Mouse (Mus musculus) kidney, adult 10 weeks (tissue): ENCODE results near the gene Dnajc7. TPM values are rescaled to one million over a fixed set of nuclear protein-coding genes. Genes with fewer than 3 reads are reported as not detected.

Source experiments
- polyA plus RNA-seq: library from polyadenylated mRNA; stranded (reverse); fragments of 350-450 nt; fragmentation: Illumina TruSeq; extraction: RNeasy Lipid Tissue Mini Kit (QIAGEN cat#74804); gene quantifications from one replicate; pipeline ENCODE4 v1.2.3, GENCODE M21; 2014; ENCODE audit warnings: low read depth, low replicate concordance

Gene Dnajc7
- polyA plus RNA-seq, result 114 TPM

GRCm38 (mm10) chr11:100619982-100620381 lies at the start of gene Dnajc7:
TSS of gene Dnajc7 (minus strand) at chr11:100620168.

GRCm38 (mm10) chr11:100618761-100619484 lies 1.0 kb downstream of the Dnajc7 start, which contains the start of gene Nkiras2:
TSS of gene Nkiras2 (plus strand) at chr11:100619244.

DNA sequence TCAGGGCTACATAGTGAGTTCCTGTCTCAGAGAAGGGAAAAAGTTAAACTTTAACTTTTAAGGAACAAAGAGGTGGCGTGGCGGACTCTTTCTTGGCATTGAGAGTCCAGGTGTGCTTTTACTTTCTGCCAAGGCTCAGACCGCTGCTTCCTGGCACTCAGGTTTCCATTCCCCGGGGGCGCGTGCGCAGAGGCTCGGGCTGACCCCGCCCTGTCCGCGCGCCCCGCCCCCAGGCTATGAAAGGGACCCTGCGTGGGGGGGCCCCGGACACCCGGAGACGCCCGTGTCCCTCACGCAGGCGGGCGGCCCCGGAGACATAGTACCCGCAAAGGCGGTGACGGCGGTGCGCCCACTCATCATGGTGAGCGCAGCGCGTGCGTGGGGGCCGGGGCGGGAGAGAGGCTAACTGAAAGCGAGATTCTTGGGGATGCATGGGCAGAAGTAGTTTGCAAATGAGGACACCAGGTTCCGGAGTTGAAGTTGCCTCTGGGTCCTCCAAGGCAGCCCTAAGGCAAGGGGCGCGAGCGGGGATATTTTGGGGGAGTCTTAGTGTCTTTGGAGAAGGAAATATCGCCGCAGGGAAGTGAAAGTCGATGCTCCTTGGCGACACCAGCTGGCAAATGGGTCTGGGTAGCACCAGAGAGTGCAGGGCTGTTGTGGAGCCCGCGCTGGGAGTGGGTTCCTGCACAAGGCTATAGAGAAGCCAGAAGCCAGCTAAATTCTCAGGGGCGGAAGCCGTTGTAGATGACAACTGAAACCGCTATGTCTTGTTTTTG lies 45.1 kb downstream of the Dnajc7 start, which contains the start of gene Cnp:
Cnp (plus strand) TSS at position 197 of the 776 bp plus-strand sequence.

GRCm38 (mm10) chr11:100544832-100545745 lies 74.9 kb downstream of the Dnajc7 start, which contains the start of gene Ttc25:
TSS of gene Ttc25 (plus strand) at chr11:100545607.

Other genes with a start within 250 kb of the Dnajc7 start
- gene Jup, start 222.4 kb downstream of the Dnajc7 start, polyA plus RNA-seq, result 2.7 TPM
- 4.2 TPM for gene P3h4, start 205.3 kb downstream of the Dnajc7 start, polyA plus RNA-seq
- gene Fkbp10, start 204.5 kb downstream of the Dnajc7 start, polyA plus RNA-seq, result not detected
- gene Nt5c3b, start 178.4 kb downstream of the Dnajc7 start, polyA plus RNA-seq, result 8.2 TPM
- not detected for gene Klhl10, start 178.3 kb downstream of the Dnajc7 start, polyA plus RNA-seq
- gene Klhl11, start 147.4 kb downstream of the Dnajc7 start, polyA plus RNA-seq, result 7.4 TPM
- gene Acly, start 92.2 kb downstream of the Dnajc7 start, polyA plus RNA-seq, result 52.3 TPM
- gene Ttc25, start 74.6 kb downstream of the Dnajc7 start, polyA plus RNA-seq, result 0.53 TPM
- 2.3 TPM for gene Cnp, start 45.3 kb downstream of the Dnajc7 start, polyA plus RNA-seq
- gene Nkiras2, start 924 bp downstream of the Dnajc7 start, polyA plus RNA-seq, result 2.0 TPM
- gene Zfp385c, start 72.3 kb upstream of the Dnajc7 start, polyA plus RNA-seq, result not detected
- gene Dhx58, start 84.1 kb upstream of the Dnajc7 start, polyA plus RNA-seq, result 0.44 TPM
- gene Kat2a, start 92.3 kb upstream of the Dnajc7 start, polyA plus RNA-seq, result 1.3 TPM
- gene Hspb9, start 93.7 kb upstream of the Dnajc7 start, polyA plus RNA-seq, result not detected
- 63.6 TPM for gene Rab5c, start 118.0 kb upstream of the Dnajc7 start, polyA plus RNA-seq
- gene Kcnh4, start 139.8 kb upstream of the Dnajc7 start, polyA plus RNA-seq, result not detected
- not detected for gene Hcrt, start 142.8 kb upstream of the Dnajc7 start, polyA plus RNA-seq
- gene Ghdc, start 150.8 kb upstream of the Dnajc7 start, polyA plus RNA-seq, result 4.0 TPM
- gene Stat5b, start 230.6 kb upstream of the Dnajc7 start, polyA plus RNA-seq, result 4.4 TPM
- gene Stat5a, start 239.2 kb upstream of the Dnajc7 start, polyA plus RNA-seq, result 2.6 TPM